Mouse (Mus musculus) heart, postnatal 25 days (tissue): ENCODE results near the gene St13. TPM values are rescaled to one million over a fixed set of nuclear protein-coding genes. Genes with fewer than 3 reads are reported as not detected.
"Not testable (repeated sequence)": the region's sequence is repeated elsewhere in the genome, so short reads cannot be mapped to it uniquely, and the experiment has no call there.

Experiments
- DNase-seq: peaks from one replicate; pipeline ENCODE4 v3.0.0; 2022; ENCODE audit warnings: low spot score
- intact Hi-C: fragments of 180-260 bp; cut with DNase I; formaldehyde crosslinking; loops from one replicate; pipeline ENCODE4 v1.15.1; 2025
- total RNA-seq, 2 experiments: library from RNA; stranded (reverse); gene quantifications; 2 replicates each; pipeline ENCODE4 v1.2.3; 2021

Gene St13
- 100 to 1,000 TPM in 1 of 2 experiments, 10 to 100 TPM in 1; 86.0 to 108 TPM for total RNA-seq

GRCm38 (mm10) chr15:81399638-81400315 lies at the start of gene St13, which contains the start of gene Xpnpep3:
Gene St13, minus strand, starts transcription at chr15:81400077.
Gene Xpnpep3, plus strand, starts transcription at chr15:81400138.
- DNase-seq = peak; percentile 93
- intact Hi-C loops = loop anchor here (5.0 kb wide), 1 partner anchor 188 kb away; the partner anchor contains the start of gene Ep300

GRCm38 (mm10) chr15:81448463-81448862 lies 48.6 kb upstream of the St13 start:
- no peak for DNase-seq
- intact Hi-C loops = loop anchor here (2.0 kb wide), 2 partner anchors 156 to 222 kb away; no protein-coding TSS in a partner anchor

- intact Hi-C loops = no loop called here
- DNase-seq = no peak
Measured at GRCm38 (mm10) chr15:81439236-81439635, 39.4 kb upstream of the St13 start.

GRCm38 (mm10) chr15:81438345-81438744 lies 38.5 kb upstream of the St13 start:
- intact Hi-C loops = no loop called here
- no peak for DNase-seq

- intact Hi-C loops = no loop called here
- no peak for DNase-seq
Measured at GRCm38 (mm10) chr15:81431195-81431594, 31.3 kb upstream of the St13 start.

- no peak for DNase-seq
- intact Hi-C loops = no loop called here
Measured at GRCm38 (mm10) chr15:81427947-81428346, 28.1 kb upstream of the St13 start.

GRCm38 (mm10) chr15:81425311-81425710 lies 25.4 kb upstream of the St13 start:
- intact Hi-C loops = no loop called here
- DNase-seq = no peak

- intact Hi-C loops = no loop called here
- DNase-seq = no peak
Measured at GRCm38 (mm10) chr15:81422156-81422681, 22.3 kb upstream of the St13 start.

GRCm38 (mm10) chr15:81421454-81421853 lies 21.6 kb upstream of the St13 start:
- intact Hi-C loops = no loop called here
- no peak for DNase-seq

GRCm38 (mm10) chr15:81418065-81418464 lies 18.2 kb upstream of the St13 start:
- intact Hi-C loops = no loop called here
- no peak for DNase-seq

GRCm38 (mm10) chr15:81416763-81417310 lies 17.0 kb upstream of the St13 start:
- intact Hi-C loops, DNase-seq: not testable (repeated sequence)

- DNase-seq = no peak
- intact Hi-C loops = no loop called here
Measured at GRCm38 (mm10) chr15:81408199-81408598, 8.3 kb upstream of the St13 start, which contains the start of gene Dnajb7. Gene Dnajb7, minus strand, starts transcription at chr15:81408299.

GRCm38 (mm10) chr15:81405008-81405407 lies 5.1 kb upstream of the St13 start:
- intact Hi-C loops = no loop called here
- DNase-seq = no peak

- intact Hi-C loops = no loop called here
- no peak for DNase-seq
Measured at GRCm38 (mm10) chr15:81399297-81399637, 610 bp downstream of the St13 start.

GRCm38 (mm10) chr15:81398189-81398588 lies 1.7 kb downstream of the St13 start:
- intact Hi-C loops = no loop called here

GRCm38 (mm10) chr15:81394211-81394915 lies 5.5 kb downstream of the St13 start:
- no peak for DNase-seq
- intact Hi-C loops = no loop called here

More at GRCm38 (mm10) chr15:81398189-81398588, 1.7 kb downstream of the St13 start:
- no peak for DNase-seq

GRCm38 (mm10) chr15:81392997-81393396 lies 6.9 kb downstream of the St13 start:
- intact Hi-C loops = no loop called here
- no peak for DNase-seq

- DNase-seq = no peak
- intact Hi-C loops = no loop called here
Measured at GRCm38 (mm10) chr15:81386327-81386726, 13.6 kb downstream of the St13 start.

GRCm38 (mm10) chr15:81378845-81379244 lies 21.0 kb downstream of the St13 start:
- DNase-seq = no peak
- intact Hi-C loops = no loop called here

GRCm38 (mm10) chr15:81374621-81375020 lies 25.3 kb downstream of the St13 start:
- DNase-seq = no peak
- intact Hi-C loops = no loop called here

GRCm38 (mm10) chr15:81370356-81370755 lies 29.5 kb downstream of the St13 start:
- no peak for DNase-seq
- intact Hi-C loops = no loop called here
